Mouse (Mus musculus) left cerebral cortex, adult 18-20 months (tissue): ENCODE data around the gene Fgf22. TPM values are rescaled to one million over a fixed set of nuclear protein-coding genes. Genes with fewer than 3 reads are reported as not detected.

ENCODE experiments used
- DNase-seq, 2 experiments: peaks; one replicate each; pipeline ENCODE4 v3.0.0; 2021 to 2022; ENCODE audit warnings: low spot score in 2 of 2, mixed read lengths in 1 of 2
- total RNA-seq, 2 experiments: library from RNA; stranded (reverse); gene quantifications; 2 replicates each; pipeline ENCODE4 v1.2.3; 2021

Fgf22 gene
- total RNA-seq, 2 experiments from 2014 or later, result 4.3 to 5.6 TPM

GRCm38 (mm10) chr10:79766001-79766507, 11.2 kb downstream of the Fgf22 start:
- no peak for DNase-seq

GRCm38 (mm10) chr10:79766508-79767325, 11.8 kb downstream of the Fgf22 start, which contains the start of gene Rnf126:
Gene Rnf126 (minus strand): TSS chr10:79766952.
- peak; percentile 98 for DNase-seq

- DNase-seq, result peak; percentile 97
These were observed 12.7 kb downstream of the Fgf22 start for GRCm38 (mm10) chr10:79767372-79768244.

GRCm38 (mm10) chr10:79768400-79768799, 13.5 kb downstream of the Fgf22 start:
- DNase-seq, result peak; percentile 71 to 78

GRCm38 (mm10) chr10:79769329-79769728, 14.5 kb downstream of the Fgf22 start:
- no peak for DNase-seq

GRCm38 (mm10) chr10:79772320-79772719, 17.4 kb downstream of the Fgf22 start:
- no peak for DNase-seq

GRCm38 (mm10) chr10:79773208-79773607, 18.3 kb downstream of the Fgf22 start:
- DNase-seq, result no peak

GRCm38 (mm10) chr10:79774486-79775279, 19.8 kb downstream of the Fgf22 start:
- no peak for DNase-seq

- no peak for DNase-seq
These were observed 22.2 kb downstream of the Fgf22 start, which contains the start of gene Fstl3 for GRCm38 (mm10) chr10:79777103-79777531. Gene Fstl3 (plus strand): TSS chr10:79777272.

GRCm38 (mm10) chr10:79778006-79778405, 23.1 kb downstream of the Fgf22 start:
- no peak for DNase-seq

GRCm38 (mm10) chr10:79779193-79779592, 24.3 kb downstream of the Fgf22 start:
- DNase-seq, result no peak

- DNase-seq, result peak; percentile 95
These were observed 25.1 kb downstream of the Fgf22 start for GRCm38 (mm10) chr10:79779784-79780663.

- no peak for DNase-seq
These were observed 25.8 kb downstream of the Fgf22 start for GRCm38 (mm10) chr10:79780664-79781015.

- DNase-seq, result no peak
These were observed 26.3 kb downstream of the Fgf22 start for GRCm38 (mm10) chr10:79781139-79781538.

- no peak for DNase-seq
These were observed 27.1 kb downstream of the Fgf22 start for GRCm38 (mm10) chr10:79781956-79782355.

GRCm38 (mm10) chr10:79783050-79783449, 28.2 kb downstream of the Fgf22 start:
- no peak for DNase-seq

- no peak for DNase-seq
These were observed 29.3 kb downstream of the Fgf22 start for GRCm38 (mm10) chr10:79783920-79784800.

- peak; percentile 65 to 79 for DNase-seq
These were observed 33.7 kb downstream of the Fgf22 start for GRCm38 (mm10) chr10:79788386-79789158.
